Mouse (Mus musculus) kidney, postnatal 0 days (tissue): ENCODE measurements at regions not wholly inside any gene's neighbourhood (a gene's known extent, or its start where the extent isn't known, plus 50 kb on each side); places are given as distances from the start of the nearest gene placed in this dataset.

ENCODE experiments used
- ATAC-seq: fragments of 200-750 bp; cut with Nextera tagmentation; replicated peaks from 2 replicates; pipeline ENCODE4 v1.8.0; 2017; ENCODE audit warnings: low read depth, moderate number of reproducible peaks, moderate TSS enrichment, moderate library complexity; ENCODE audit not compliant: low FRiP score
- DNase-seq: peaks from one replicate; pipeline ENCODE4 v3.0.0-alpha.2; 2016; ENCODE audit warnings: low spot score
- H3K27ac ChIP-seq: fragments of 300-500 bp; sonication (generic); 2 replicates; pipeline ENCODE4 v1.5.1; 2014; ENCODE audit warnings: mild to moderate bottlenecking
- H3K27me3 ChIP-seq: fragments of 300-500 bp; sonication (generic); 2 replicates; pipeline ENCODE4 v1.6.1; 2014; ENCODE audit warnings: low read length, mixed read lengths; ENCODE audit not compliant: insufficient read depth
- H3K36me3 ChIP-seq: fragments of 300-500 bp; sonication (generic); 2 replicates; pipeline ENCODE4 v1.6.1; 2014; ENCODE audit warnings: low read length, mixed read lengths; ENCODE audit not compliant: insufficient read depth
- H3K4me1 ChIP-seq: fragments of 300-500 bp; sonication (generic); replicated peaks from 2 replicates; pipeline ENCODE4 v1.6.1; 2014; ENCODE audit warnings: antibody characterized with exemption, low read length, mixed read lengths; ENCODE audit not compliant: insufficient read depth
- H3K4me2 ChIP-seq: fragments of 300-500 bp; sonication (generic); 2 replicates; pipeline ENCODE4 v1.6.1; 2014; ENCODE audit warnings: mild to moderate bottlenecking, low read length, moderate library complexity, mixed read lengths
- H3K4me3 ChIP-seq: fragments of 300-500 bp; sonication (generic); replicated peaks from 2 replicates; pipeline ENCODE4 v1.5.1; 2014; ENCODE audit warnings: low read depth, low read length
- H3K9ac ChIP-seq: fragments of 300-500 bp; sonication (generic); 2 replicates; pipeline ENCODE4 v1.6.1; 2014; ENCODE audit warnings: low read depth, low read length
- H3K9me3 ChIP-seq: fragments of 300-500 bp; sonication (generic); replicated peaks from 2 replicates; pipeline ENCODE4 v1.6.1; 2016; ENCODE audit warnings: low read length, inconsistent platforms, mixed read lengths
- CTCF ChIP-seq: IDR thresholded peaks from 2 replicates; pipeline ENCODE4 v1.5.1; 2016; ENCODE audit warnings: antibody characterized with exemption, low read depth, mild to moderate bottlenecking, moderate library complexity
- WGBS: fragments of 180-500 bp; shearing (Covaris S2); extraction: QIAGEN DNeasy Blood & Tissue Kit; methylation state at CpG from one replicate; pipeline ENCODE4 v1.1.7; 2014; 5-methylcytosine and 5-hydroxymethylcytosine counted together

GRCm38 (mm10) chr11:111643603-111644002 is 577.6 kb downstream of the Kcnj2 start:
- 86% methylated on average over 7 of the region's 7 CpGs for WGBS
- no peaks in the 10 kb centered on the region for H3K27me3 ChIP-seq
- no peaks in the 10 kb centered on the region for H3K9me3 ChIP-seq
- no peak overlapping the region for H3K4me2 ChIP-seq
- DNase-seq (no peak), ATAC-seq (no peak)
- no peak overlapping the region for H3K9ac ChIP-seq
- no peak for TF ChIP-seq CTCF
- no peaks in the 10 kb centered on the region for H3K36me3 ChIP-seq
- H3K27ac ChIP-seq = no peak overlapping the region
- no peaks in the 10 kb centered on the region for H3K4me1 ChIP-seq
- H3K4me3 ChIP-seq = no peak overlapping the region

GRCm38 (mm10) chr11:111652882-111653281 is 586.9 kb downstream of the Kcnj2 start:
- no peaks in the 10 kb centered on the region for H3K36me3 ChIP-seq
- no peaks in the 10 kb centered on the region for H3K27me3 ChIP-seq
- peak; percentile 83 for TF ChIP-seq CTCF
- WGBS = 56% methylated on average over 3 of the region's 3 CpGs
- no peak for ATAC-seq
- no peak overlapping the region for H3K9ac ChIP-seq
- H3K4me3 ChIP-seq = no peak overlapping the region
- no peak overlapping the region for H3K4me2 ChIP-seq
- no peaks in the 10 kb centered on the region for H3K4me1 ChIP-seq
- peak; percentile 73 for DNase-seq
- H3K9me3 ChIP-seq = no peaks in the 10 kb centered on the region
- H3K27ac ChIP-seq = no peak overlapping the region

- no peak for TF ChIP-seq CTCF
- no peak for DNase-seq
- H3K9me3 ChIP-seq = no peaks in the 10 kb centered on the region
- WGBS = 93% methylated on average over 9 of the region's 9 CpGs
- no peak overlapping the region for H3K4me3 ChIP-seq
- ATAC-seq = no peak
- no peak overlapping the region for H3K27ac ChIP-seq
- H3K4me2 ChIP-seq = no peak overlapping the region
- no peak overlapping the region for H3K9ac ChIP-seq
- H3K36me3 ChIP-seq = no peaks in the 10 kb centered on the region
- no peaks in the 10 kb centered on the region for H3K27me3 ChIP-seq
- 0 out of 2 replicates have a peak, but pooled peaks cover 3% of the 10 kb centered on the region for H3K4me1 ChIP-seq
These were observed 591.8 kb downstream of the Kcnj2 start for GRCm38 (mm10) chr11:111657778-111658177.

GRCm38 (mm10) chr11:111658362-111659309 is 592.7 kb downstream of the Kcnj2 start:
- WGBS = 64% methylated on average over 15 of the region's 15 CpGs
- Histone ChIP-seq H3K4me3 (no peak overlapping the region), H3K4me2 (no peak overlapping the region), H3K4me1 (0 out of 2 replicates have a peak, but pooled peaks cover 3% of the 10 kb centered on the region), H3K9me3 (no peaks in the 10 kb centered on the region), H3K9ac (no peak overlapping the region), H3K27ac (no peak overlapping the region), H3K27me3 (no peaks in the 10 kb centered on the region), H3K36me3 (no peaks in the 10 kb centered on the region)
- no peak for DNase-seq
- ATAC-seq = no peak
- TF ChIP-seq CTCF = no peak

- DNase-seq (no peak), ATAC-seq (no peak)
- Histone ChIP-seq H3K27ac (no peak overlapping the region), H3K27me3 (no peaks in the 10 kb centered on the region), H3K9ac (no peak overlapping the region), H3K4me3 (no peak overlapping the region), H3K4me2 (no peak overlapping the region), H3K9me3 (no peaks in the 10 kb centered on the region), H3K36me3 (no peaks in the 10 kb centered on the region), H3K4me1 (0 out of 2 replicates have a peak, but pooled peaks cover 1% of the 10 kb centered on the region)
- TF ChIP-seq CTCF = no peak
- WGBS = 78% methylated on average over 3 of the region's 3 CpGs
These were observed 597.3 kb downstream of the Kcnj2 start for GRCm38 (mm10) chr11:111663269-111663668.

- 83% methylated on average over 6 of the region's 6 CpGs for WGBS
- DNase-seq = no peak
These were observed 600.4 kb downstream of the Kcnj2 start for GRCm38 (mm10) chr11:111666336-111666735.

More at GRCm38 (mm10) chr11:111666336-111666735, 600.4 kb downstream of the Kcnj2 start:
- Histone ChIP-seq H3K4me3 (no peak overlapping the region), H3K36me3 (no peaks in the 10 kb centered on the region), H3K9ac (no peak overlapping the region), H3K4me1 (no peaks in the 10 kb centered on the region), H3K9me3 (no peaks in the 10 kb centered on the region), H3K4me2 (no peak overlapping the region), H3K27ac (no peak overlapping the region), H3K27me3 (no peaks in the 10 kb centered on the region)
- no peak for ATAC-seq
- TF ChIP-seq CTCF = no peak
